Mouse (Mus musculus) kidney, adult 11 months (tissue): ENCODE measurements around the gene Gsg1l.

Source experiments
- DNase-seq: peaks from one replicate; pipeline ENCODE4 v3.0.0; 2022

Gsg1l gene

DNA sequence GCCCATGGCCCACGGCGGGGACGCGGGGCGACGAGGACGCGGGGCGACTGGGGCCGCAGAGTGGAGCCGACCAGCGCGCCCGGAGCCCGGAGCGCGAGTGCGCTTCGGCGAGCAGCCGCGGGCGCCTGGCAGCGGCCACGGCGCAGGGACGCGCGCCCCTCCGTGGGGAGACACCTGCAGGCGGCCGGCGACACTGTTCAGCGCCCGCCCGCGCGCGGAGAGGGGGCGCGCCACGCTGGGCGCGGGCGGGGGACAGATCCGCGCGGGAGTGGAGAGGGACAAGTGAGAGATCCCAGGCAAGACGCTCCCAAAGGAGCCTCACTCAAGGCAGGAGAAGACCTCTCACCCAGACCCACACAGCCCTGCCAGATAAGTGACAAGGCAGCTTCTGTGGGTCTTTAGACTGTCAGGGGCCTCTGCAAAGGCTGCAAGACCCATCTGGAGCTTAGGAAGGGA lies at the start of gene Gsg1l:
Gene Gsg1l, minus strand, starts transcription at position 126 of the 456 bp plus-strand sequence.
- DNase-seq = no peak

DNA sequence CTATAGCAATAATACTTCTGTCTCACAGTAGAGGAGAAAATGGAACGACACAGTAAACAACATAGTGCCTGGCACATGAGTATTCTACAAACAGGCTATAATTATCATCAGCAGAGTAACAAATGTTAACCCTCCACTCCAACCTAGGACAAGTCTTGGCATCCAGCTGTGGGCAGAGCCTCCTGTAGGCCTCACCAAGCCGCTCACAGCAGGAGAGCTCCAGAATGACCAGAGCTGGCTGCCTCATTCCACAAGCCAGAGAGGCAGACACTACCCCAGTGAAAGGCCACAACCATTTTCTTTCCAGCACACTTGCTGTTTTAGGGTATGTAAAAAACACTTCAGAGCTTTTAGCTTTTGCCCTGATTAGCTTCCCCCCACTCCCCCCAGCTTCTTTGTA lies 45.5 kb upstream of the Gsg1l start:
- DNase-seq = no peak

DNA sequence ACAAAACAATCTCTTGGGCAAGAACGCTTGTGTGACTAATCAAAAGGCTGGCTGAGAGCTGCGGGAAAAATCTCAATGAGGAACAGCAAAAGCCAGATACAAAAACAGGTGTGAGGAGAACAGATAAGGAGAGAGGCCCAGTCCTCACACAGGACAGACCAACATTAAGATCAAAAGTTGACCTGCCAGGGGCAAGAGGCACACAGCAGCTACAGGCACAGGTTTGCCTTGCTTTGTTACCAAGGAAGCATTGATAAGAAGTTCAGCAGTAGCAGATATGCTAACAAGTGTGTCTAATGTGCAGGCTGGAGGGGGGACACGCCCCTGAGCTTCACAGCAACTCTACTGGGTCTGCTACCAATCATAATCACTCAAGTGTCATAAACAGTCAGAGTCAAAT lies 44.3 kb upstream of the Gsg1l start:
- no peak for DNase-seq

- no peak for DNase-seq
These were observed 39.3 kb upstream of the Gsg1l start for GRCm38 (mm10) chr7:126121533-126121932.

- no peak for DNase-seq
These were observed 37.6 kb upstream of the Gsg1l start for GRCm38 (mm10) chr7:126119819-126120218.

- DNase-seq = no peak
These were observed 31.1 kb upstream of the Gsg1l start for GRCm38 (mm10) chr7:126113263-126113662.

GRCm38 (mm10) chr7:126111230-126111629 lies 29.0 kb upstream of the Gsg1l start:
- DNase-seq = no peak

GRCm38 (mm10) chr7:126109898-126110297 lies 27.7 kb upstream of the Gsg1l start:
- no peak for DNase-seq

- no peak for DNase-seq
These were observed 18.2 kb upstream of the Gsg1l start for GRCm38 (mm10) chr7:126100440-126100839.

DNA sequence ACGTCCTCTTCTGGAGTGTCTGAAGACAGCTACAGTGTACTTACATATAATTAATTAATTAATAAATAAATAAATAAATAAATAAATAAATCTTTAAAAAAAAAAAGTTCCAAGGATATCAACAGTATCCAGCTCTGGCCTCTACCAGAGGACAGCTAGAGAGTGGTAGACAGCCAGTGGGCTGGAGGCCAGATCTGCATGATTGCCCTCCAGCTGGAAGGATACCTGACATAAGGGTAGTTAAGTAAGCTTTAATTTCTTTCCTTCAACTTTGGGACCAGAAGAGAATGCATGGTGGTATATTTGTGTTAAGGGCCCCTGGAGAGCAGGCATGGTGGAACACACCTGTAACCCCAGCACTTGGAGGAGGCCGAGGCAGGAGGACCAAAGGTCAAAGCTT lies 17.6 kb upstream of the Gsg1l start:
- no peak for DNase-seq

- no peak for DNase-seq
These were observed 17.1 kb upstream of the Gsg1l start for GRCm38 (mm10) chr7:126099163-126099775.

- DNase-seq = no peak
These were observed 15.2 kb upstream of the Gsg1l start for GRCm38 (mm10) chr7:126097219-126097915.

DNA sequence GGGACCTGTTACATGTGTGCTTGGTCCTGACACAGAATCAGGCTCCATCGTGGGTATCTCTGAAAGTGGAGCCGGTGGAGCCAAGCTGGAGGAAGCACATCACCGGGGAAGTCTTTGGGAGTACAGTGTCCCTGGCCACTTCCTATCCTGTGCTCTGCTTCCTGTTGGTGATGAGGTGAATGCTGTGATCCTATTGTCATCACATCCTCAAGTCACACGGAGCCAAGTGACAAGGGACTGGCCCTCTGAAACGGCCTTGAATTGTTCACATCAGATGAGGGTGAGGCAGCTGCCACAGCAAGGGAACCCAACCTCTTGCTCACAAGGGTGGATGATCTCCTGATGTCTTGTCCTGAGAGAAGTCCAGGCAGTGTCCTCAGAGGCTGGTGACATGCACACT lies 14.4 kb upstream of the Gsg1l start:
- DNase-seq = no peak

DNA sequence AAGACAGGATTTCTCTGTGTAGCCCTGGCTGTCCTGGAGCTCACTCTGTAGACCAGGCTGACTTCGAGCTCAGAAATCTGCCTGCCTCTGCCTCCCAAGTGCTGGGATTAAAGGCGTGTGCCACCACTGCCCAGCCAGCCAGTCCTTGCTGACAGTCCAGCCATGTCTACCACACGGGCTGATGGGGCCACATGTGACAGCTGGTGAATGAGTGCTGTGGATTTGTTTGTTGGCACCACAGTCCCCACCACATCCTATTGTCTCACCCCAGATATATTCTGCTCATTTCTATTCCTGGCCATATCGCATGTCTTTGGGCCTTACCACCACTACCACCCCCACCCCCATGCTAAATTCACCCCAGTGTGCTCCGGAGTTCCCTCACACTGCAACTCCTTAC lies 12.5 kb upstream of the Gsg1l start:
- no peak for DNase-seq

DNA sequence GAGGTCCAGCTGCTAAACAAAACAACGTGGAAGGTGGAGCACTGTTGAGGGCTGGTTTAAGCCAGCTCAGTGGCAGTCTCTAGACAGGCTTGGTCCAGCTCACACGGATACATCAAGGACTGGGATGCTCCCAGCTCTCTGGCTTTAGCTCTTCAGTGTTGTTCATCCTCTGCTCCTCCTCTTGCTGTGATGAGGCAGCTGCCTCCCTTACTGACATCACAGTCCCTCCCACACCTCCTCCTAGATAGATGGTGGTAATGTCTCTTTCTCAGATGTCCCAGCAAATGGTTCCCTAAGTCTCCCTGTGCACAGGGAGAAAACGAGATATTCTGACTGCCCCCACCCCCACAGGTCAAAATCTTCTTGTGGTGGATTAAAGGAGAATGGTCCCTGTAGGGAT lies 11.0 kb upstream of the Gsg1l start:
- DNase-seq = no peak

DNA sequence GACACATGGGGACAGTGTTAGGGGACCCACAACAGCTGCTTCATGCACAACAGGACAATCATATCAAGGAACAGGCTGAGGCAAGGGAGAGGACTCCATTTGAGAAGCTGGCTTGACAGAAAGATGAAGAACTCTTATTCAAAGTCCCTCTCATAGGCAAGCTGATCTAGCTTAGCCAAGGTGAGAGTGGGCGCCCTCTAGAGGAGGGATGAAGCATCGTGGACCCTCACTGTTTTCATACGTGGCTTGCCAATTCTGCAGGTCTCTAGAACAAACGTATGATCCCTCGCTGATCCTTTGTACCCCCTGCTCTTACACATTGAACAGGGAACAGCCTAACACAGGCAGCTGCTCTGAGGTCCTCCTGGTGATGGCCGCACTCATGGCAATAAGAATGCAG lies 7.6 kb upstream of the Gsg1l start:
- peak; percentile 16 for DNase-seq

DNA sequence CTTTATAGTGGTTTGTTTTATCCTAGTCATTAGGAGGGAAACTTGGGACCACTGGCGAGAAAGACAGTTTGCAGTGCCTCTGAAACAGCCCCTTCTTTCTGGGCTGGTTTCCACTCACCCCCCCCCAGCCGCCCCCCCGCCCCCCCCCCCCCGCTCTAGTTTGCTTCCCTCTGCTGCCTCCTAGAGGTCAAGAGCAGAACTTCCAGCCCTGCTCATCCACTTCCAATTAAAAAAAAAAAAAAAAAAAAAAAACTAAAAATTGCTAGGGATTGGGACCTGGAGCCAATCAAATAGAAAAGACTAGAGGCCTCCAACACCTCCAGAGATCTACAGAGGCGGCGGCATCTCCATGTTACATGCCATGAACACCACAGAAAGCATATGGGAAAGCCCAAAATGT lies 5.9 kb upstream of the Gsg1l start:
- DNase-seq = no peak

DNA sequence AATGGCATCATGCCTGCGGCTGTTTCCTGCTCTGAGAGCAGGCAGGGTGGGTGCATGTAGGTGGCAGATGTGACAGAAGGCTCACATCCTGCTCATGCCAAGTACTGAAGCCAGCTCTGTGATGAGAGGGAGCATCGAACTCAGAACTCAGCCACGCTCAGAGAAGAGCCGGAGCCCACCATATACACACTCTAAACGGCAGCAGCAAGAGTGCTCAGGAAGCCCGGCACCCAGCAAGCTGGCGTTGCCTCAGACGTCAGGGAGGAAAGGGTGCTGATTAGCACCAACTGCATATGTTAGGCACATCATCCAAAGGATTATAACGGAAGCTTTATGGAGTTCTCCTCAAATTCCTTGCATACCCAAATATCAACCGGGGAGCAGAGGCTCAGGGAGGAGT lies 5.4 kb upstream of the Gsg1l start:
- DNase-seq = no peak

DNA sequence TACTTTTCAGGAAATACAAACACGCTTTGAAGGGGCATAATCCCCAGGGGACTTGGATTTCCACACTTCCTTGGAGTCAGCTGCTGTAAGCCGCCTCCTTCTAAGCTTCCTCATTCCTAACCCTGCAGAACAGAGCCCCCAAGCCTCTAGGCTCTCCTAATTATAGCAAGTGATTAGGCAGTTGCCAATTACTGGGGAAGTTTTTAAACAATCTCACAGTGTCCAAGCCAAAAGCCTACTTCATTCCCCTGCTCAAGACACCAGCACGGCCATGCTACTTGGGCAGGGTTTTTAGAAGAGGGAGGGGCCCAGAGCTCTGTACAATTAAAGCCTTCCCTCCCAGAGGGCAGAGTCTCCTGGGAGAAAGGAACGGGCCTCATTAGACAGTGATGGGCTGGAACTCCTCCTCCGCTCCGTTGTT lies 4.1 kb upstream of the Gsg1l start:
- no peak for DNase-seq

- no peak for DNase-seq
These were observed 2.9 kb upstream of the Gsg1l start for GRCm38 (mm10) chr7:126085154-126085553.

- DNase-seq = peak; percentile 12
These were observed 1.8 kb upstream of the Gsg1l start for GRCm38 (mm10) chr7:126083980-126084348.

DNA sequence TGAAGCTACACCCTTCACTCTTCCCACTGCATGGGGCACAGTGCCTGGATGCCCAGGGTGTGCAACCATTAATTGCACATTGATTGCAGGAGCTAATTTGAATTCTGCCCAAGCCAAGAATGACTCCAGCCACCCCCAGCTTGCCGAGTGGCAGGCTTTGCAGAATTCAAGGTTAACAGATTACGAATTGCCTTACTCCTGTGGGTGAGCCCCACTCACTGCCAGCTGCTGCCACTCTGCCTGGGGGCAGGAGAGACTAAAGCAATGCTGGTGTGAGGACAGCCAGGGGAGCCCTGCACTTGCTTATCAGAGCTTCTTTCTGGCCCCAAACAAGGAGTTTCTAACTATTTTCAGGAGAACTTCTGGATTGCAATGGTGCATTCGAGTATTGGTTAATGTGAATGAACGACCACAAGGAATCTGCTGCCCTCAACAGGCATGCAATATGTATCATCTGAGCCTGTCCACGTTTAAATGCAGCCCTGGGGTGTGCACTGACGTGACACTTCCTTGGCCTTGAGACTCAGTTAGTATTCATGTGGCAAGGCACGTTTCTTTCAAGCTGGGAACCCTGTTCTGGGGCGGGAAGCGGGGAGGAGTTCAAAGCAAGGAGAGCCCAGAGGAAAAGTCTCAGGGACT lies 1.2 kb upstream of the Gsg1l start:
- DNase-seq = peak; percentile 11

DNA sequence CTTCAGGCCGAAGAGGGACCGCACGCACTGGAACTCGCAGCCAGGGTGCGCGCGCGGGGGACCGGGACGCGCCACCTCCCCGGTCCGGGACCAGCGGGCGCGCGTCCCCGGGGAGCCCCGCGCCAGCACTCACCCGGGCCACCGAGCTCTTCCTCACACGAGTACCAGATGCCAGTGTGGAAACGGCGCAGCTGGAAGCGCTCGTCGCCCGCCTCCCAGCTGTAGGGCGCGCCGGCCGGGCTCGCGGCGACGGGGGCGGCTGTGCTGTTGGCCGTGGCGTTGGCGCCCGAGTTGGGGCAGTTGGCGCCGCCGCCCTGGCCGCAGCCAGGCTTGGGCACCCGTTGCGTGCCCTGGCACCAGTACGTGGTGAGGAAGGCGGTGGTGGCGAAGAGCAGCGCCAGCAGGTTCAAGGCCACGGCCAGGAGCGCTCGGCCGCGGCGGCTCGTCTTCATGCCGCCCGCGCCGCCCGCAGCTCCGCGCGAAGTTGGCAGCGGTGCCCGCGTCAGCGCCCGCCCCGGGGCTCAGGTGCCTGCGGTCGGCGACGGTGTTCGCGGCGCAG lies 405 bp downstream of the Gsg1l start:
- no peak for DNase-seq
